Mouse (Mus musculus) megakaryocyte, embryonic 14.5 days (primary cell): ENCODE measurements around the gene Fndc9. TPM values are rescaled to one million over a fixed set of nuclear protein-coding genes. Genes with fewer than 3 reads are reported as not detected.

ENCODE experiments used
- H3K27me3 ChIP-seq: replicated peaks from 2 replicates; pipeline ENCODE3; 2012; ENCODE audit warnings: inconsistent platforms
- H3K36me3 ChIP-seq: replicated peaks from 2 replicates; pipeline ENCODE3; 2012; ENCODE audit warnings: low read length, inconsistent platforms, mixed read lengths
- H3K4me1 ChIP-seq: 2 replicates; pipeline ENCODE4 v1.6.1; 2012; ENCODE audit warnings: inconsistent platforms
- H3K4me3 ChIP-seq: replicated peaks from 2 replicates; pipeline ENCODE3; 2012; ENCODE audit warnings: moderate library complexity, mild to moderate bottlenecking, inconsistent platforms
- H3K9me3 ChIP-seq: 2 replicates; pipeline ENCODE4 v1.6.1; 2012; ENCODE audit warnings: inconsistent platforms
- FLI1 ChIP-seq: IDR thresholded peaks from 2 replicates; pipeline ENCODE4 v1.6.1; 2012; ENCODE audit warnings: low read length, inconsistent platforms, mixed read lengths
- GATA1 ChIP-seq: IDR thresholded peaks from 3 replicates; pipeline ENCODE4 v1.6.1; 2012; ENCODE audit warnings: mixed read lengths, low read length, inconsistent platforms, borderline replicate concordance
- polyA plus RNA-seq: library from polyadenylated mRNA; stranded (reverse); fragments of >175 nt; gene quantifications from 2 replicates; pipeline ENCODE4 v1.2.3, GENCODE M21; 2012; ENCODE audit warnings: low replicate concordance; ENCODE audit not compliant: insufficient read depth

Fndc9 gene
- polyA plus RNA-seq, 1 experiment: not detected

GRCm38 (mm10) chr11:46251994-46252393 lies 16.7 kb downstream of the Fndc9 start:
- H3K27me3 ChIP-seq: no peaks in the 10 kb centered on the region
- H3K4me1 ChIP-seq: 0 out of 2 replicates have a peak, but pooled peaks cover 5% of the 10 kb centered on the region
- peaks cover 94% of the 10 kb centered on the region for H3K36me3 ChIP-seq
- no peak overlapping the region for H3K4me3 ChIP-seq
- TF ChIP-seq FLI1 (no peak), GATA1 (no peak)
- peaks cover 3% of the 10 kb centered on the region; the same call in 1 of the 2 replicates for H3K9me3 ChIP-seq

GRCm38 (mm10) chr11:46255291-46255690 lies 20.0 kb downstream of the Fndc9 start:
- TF ChIP-seq FLI1: no peak
- TF ChIP-seq GATA1: no peak
- Histone ChIP-seq H3K27me3 (no peaks in the 10 kb centered on the region), H3K4me1 (0 out of 2 replicates have a peak, but pooled peaks cover 5% of the 10 kb centered on the region), H3K36me3 (peaks cover 94% of the 10 kb centered on the region), H3K4me3 (no peak overlapping the region), H3K9me3 (peaks cover 11% of the 10 kb centered on the region)

GRCm38 (mm10) chr11:46258207-46258606 lies 22.9 kb downstream of the Fndc9 start:
- H3K36me3 ChIP-seq: peaks cover 92% of the 10 kb centered on the region
- H3K4me3 ChIP-seq: no peak overlapping the region
- H3K9me3 ChIP-seq: peaks cover 11% of the 10 kb centered on the region
- H3K27me3 ChIP-seq: no peaks in the 10 kb centered on the region
- H3K4me1 ChIP-seq: 0 out of 2 replicates have a peak, but pooled peaks cover 5% of the 10 kb centered on the region
- TF ChIP-seq FLI1: no peak
- TF ChIP-seq GATA1: no peak

GRCm38 (mm10) chr11:46258749-46259148 lies 23.4 kb downstream of the Fndc9 start:
- Histone ChIP-seq H3K4me1 (0 out of 2 replicates have a peak, but pooled peaks cover 5% of the 10 kb centered on the region), H3K4me3 (no peak overlapping the region), H3K9me3 (peaks cover 11% of the 10 kb centered on the region), H3K36me3 (peaks cover 92% of the 10 kb centered on the region), H3K27me3 (no peaks in the 10 kb centered on the region)
- TF ChIP-seq GATA1 (no peak), FLI1 (no peak)

GRCm38 (mm10) chr11:46262854-46263253 lies 27.5 kb downstream of the Fndc9 start:
- Histone ChIP-seq H3K4me3 (no peak overlapping the region), H3K9me3 (peaks cover 1% of the 10 kb centered on the region; the same call in 1 of the 2 replicates), H3K27me3 (no peaks in the 10 kb centered on the region), H3K4me1 (no peaks in the 10 kb centered on the region), H3K36me3 (peaks cover 92% of the 10 kb centered on the region)
- TF ChIP-seq FLI1 (no peak), GATA1 (no peak)

GRCm38 (mm10) chr11:46263291-46263690 lies 28.0 kb downstream of the Fndc9 start:
- Histone ChIP-seq H3K27me3 (no peaks in the 10 kb centered on the region), H3K4me3 (peak overlapping the region; percentile 1), H3K4me1 (no peaks in the 10 kb centered on the region), H3K36me3 (peaks cover 92% of the 10 kb centered on the region), H3K9me3 (no peaks in the 10 kb centered on the region)
- TF ChIP-seq FLI1 (no peak), GATA1 (no peak)

- Histone ChIP-seq H3K4me3 (no peak overlapping the region), H3K27me3 (no peaks in the 10 kb centered on the region), H3K9me3 (no peaks in the 10 kb centered on the region), H3K36me3 (peaks cover 90% of the 10 kb centered on the region), H3K4me1 (no peaks in the 10 kb centered on the region)
- TF ChIP-seq FLI1 (no peak), GATA1 (no peak)
Observed at GRCm38 (mm10) chr11:46264584-46264983, 29.3 kb downstream of the Fndc9 start.

- Histone ChIP-seq H3K4me3 (no peak overlapping the region), H3K4me1 (no peaks in the 10 kb centered on the region), H3K9me3 (no peaks in the 10 kb centered on the region), H3K27me3 (no peaks in the 10 kb centered on the region), H3K36me3 (peaks cover 90% of the 10 kb centered on the region)
- TF ChIP-seq FLI1 (no peak), GATA1 (no peak)
Observed at GRCm38 (mm10) chr11:46265031-46265786, 29.9 kb downstream of the Fndc9 start.

GRCm38 (mm10) chr11:46268991-46269390 lies 33.7 kb downstream of the Fndc9 start:
- Histone ChIP-seq H3K4me3 (no peak overlapping the region), H3K4me1 (no peaks in the 10 kb centered on the region), H3K27me3 (no peaks in the 10 kb centered on the region), H3K36me3 (peaks cover 94% of the 10 kb centered on the region), H3K9me3 (no peaks in the 10 kb centered on the region)
- no peak for TF ChIP-seq GATA1
- TF ChIP-seq FLI1: no peak

GRCm38 (mm10) chr11:46269391-46269790 lies 34.1 kb downstream of the Fndc9 start:
- TF ChIP-seq GATA1: no peak
- no peak for TF ChIP-seq FLI1
- Histone ChIP-seq H3K36me3 (peaks cover 94% of the 10 kb centered on the region), H3K27me3 (no peaks in the 10 kb centered on the region), H3K4me3 (no peak overlapping the region), H3K4me1 (no peaks in the 10 kb centered on the region), H3K9me3 (no peaks in the 10 kb centered on the region)
